Mouse (Mus musculus): ENCODE measurements around the gene Actrt2. TPM values are rescaled to one million over a fixed set of nuclear protein-coding genes. Genes with fewer than 3 reads are reported as not detected.

The Actrt2 gene
- total and polyA plus RNA-seq, 2 experiments from 2014 or later: not detected

GRCm38 (mm10) chr4:154627419-154628142 lies 40.1 kb downstream of the Actrt2 start:
- H3K9me3 ChIP-seq (ENCODE audit: low read length): no peaks in the 10 kb centered on the region
- H3K27me3 ChIP-seq (ENCODE audit: insufficient read depth, low read length): peaks cover 24% of the 10 kb centered on the region
- DNase-seq (ENCODE audit: low spot score) (no peak), ATAC-seq (no peak)
- no peak for TF ChIP-seq CTCF (IDR thresholded peaks at IDR 0.05; ENCODE audit: low read depth)
- no peaks in the 10 kb centered on the region for H3K4me1 ChIP-seq (ENCODE audit: insufficient read depth, low read length)
- no peaks in the 10 kb centered on the region for H3K36me3 ChIP-seq (ENCODE audit: insufficient read depth, low read length)
- H3K4me3 ChIP-seq (ENCODE audit: low read length): no peak overlapping the region
- no peak overlapping the region for H3K27ac ChIP-seq
- 76% methylated on average over 5 of the region's 5 CpGs for WGBS
- no peak overlapping the region for H3K4me2 ChIP-seq (ENCODE audit: low read depth, low read length)
- H3K9ac ChIP-seq (replicated peaks; ENCODE audit: low read length): no peak overlapping the region

- 91% methylated on average over 2 of the region's 2 CpGs for WGBS
- Histone ChIP-seq H3K4me1 (ENCODE audit: insufficient read depth, low read length) (no peaks in the 10 kb centered on the region), H3K9me3 (ENCODE audit: low read length) (no peaks in the 10 kb centered on the region), H3K4me2 (ENCODE audit: low read depth, low read length) (no peak overlapping the region), H3K27me3 (ENCODE audit: insufficient read depth, low read length) (peaks cover 15% of the 10 kb centered on the region; the same call in 1 of the 2 replicates), H3K27ac (no peak overlapping the region), H3K36me3 (ENCODE audit: insufficient read depth, low read length) (no peaks in the 10 kb centered on the region), H3K9ac (replicated peaks; ENCODE audit: low read length) (no peak overlapping the region), H3K4me3 (ENCODE audit: low read length) (no peak overlapping the region)
- ATAC-seq: no peak
- no peak for TF ChIP-seq CTCF (IDR thresholded peaks at IDR 0.05; ENCODE audit: low read depth)
- DNase-seq (ENCODE audit: low spot score): no peak
Observed at GRCm38 (mm10) chr4:154626282-154626681, 41.4 kb downstream of the Actrt2 start.

- Histone ChIP-seq H3K4me2 (ENCODE audit: low read depth, low read length) (no peak overlapping the region), H3K4me3 (ENCODE audit: low read length) (no peak overlapping the region), H3K9me3 (ENCODE audit: low read length) (no peaks in the 10 kb centered on the region), H3K4me1 (ENCODE audit: insufficient read depth, low read length) (no peaks in the 10 kb centered on the region), H3K9ac (replicated peaks; ENCODE audit: low read length) (no peak overlapping the region), H3K36me3 (ENCODE audit: insufficient read depth, low read length) (no peaks in the 10 kb centered on the region), H3K27ac (no peak overlapping the region), H3K27me3 (ENCODE audit: insufficient read depth, low read length) (peaks cover 11% of the 10 kb centered on the region; the same call in 1 of the 2 replicates)
- DNase-seq (ENCODE audit: low spot score) (no peak), ATAC-seq (no peak)
- 47% methylated on average over 14 of the region's 14 CpGs for WGBS
- no peak for TF ChIP-seq CTCF (IDR thresholded peaks at IDR 0.05; ENCODE audit: low read depth)
Observed at GRCm38 (mm10) chr4:154625710-154626109, 42.0 kb downstream of the Actrt2 start.

GRCm38 (mm10) chr4:154623241-154623640 lies 44.4 kb downstream of the Actrt2 start:
- Histone ChIP-seq H3K4me2 (ENCODE audit: low read depth, low read length) (no peak overlapping the region), H3K27me3 (ENCODE audit: insufficient read depth, low read length) (no peaks in the 10 kb centered on the region; the same call in 1 of the 2 replicates), H3K4me1 (ENCODE audit: insufficient read depth, low read length) (no peaks in the 10 kb centered on the region), H3K9ac (replicated peaks; ENCODE audit: low read length) (no peak overlapping the region), H3K27ac (no peak overlapping the region), H3K9me3 (ENCODE audit: low read length) (no peaks in the 10 kb centered on the region), H3K4me3 (ENCODE audit: low read length) (no peak overlapping the region), H3K36me3 (ENCODE audit: insufficient read depth, low read length) (no peaks in the 10 kb centered on the region)
- no peak for DNase-seq (ENCODE audit: low spot score)
- 70% methylated on average over 3 of the region's 3 CpGs for WGBS
- no peak for TF ChIP-seq CTCF (IDR thresholded peaks at IDR 0.05; ENCODE audit: low read depth)
- ATAC-seq: no peak

GRCm38 (mm10) chr4:154622521-154622920 lies 45.1 kb downstream of the Actrt2 start:
- no peaks in the 10 kb centered on the region for H3K4me1 ChIP-seq (ENCODE audit: insufficient read depth, low read length)
- H3K9ac ChIP-seq (replicated peaks; ENCODE audit: low read length): no peak overlapping the region
- H3K9me3 ChIP-seq (ENCODE audit: low read length): no peaks in the 10 kb centered on the region
- no peak overlapping the region for H3K27ac ChIP-seq
- H3K27me3 ChIP-seq (ENCODE audit: insufficient read depth, low read length): no peaks in the 10 kb centered on the region; the same call in 1 of the 2 replicates
- no peak overlapping the region for H3K4me3 ChIP-seq (ENCODE audit: low read length)
- ATAC-seq: no peak
- no peaks in the 10 kb centered on the region for H3K36me3 ChIP-seq (ENCODE audit: insufficient read depth, low read length)
- TF ChIP-seq CTCF (IDR thresholded peaks at IDR 0.05; ENCODE audit: low read depth): no peak
- no peak for DNase-seq (ENCODE audit: low spot score)
- no peak overlapping the region for H3K4me2 ChIP-seq (ENCODE audit: low read depth, low read length)
- WGBS: 83% methylated on average over 4 of the region's 4 CpGs

Other genes with a start within 250 kb of the Actrt2 start
- gene Prdm16, start 31.0 kb downstream of the Actrt2 start, total RNA-seq (2014; rRNA removed): 5.3 and 5.8 TPM in 2 replicates
- gene Prdm16, start 31.0 kb downstream of the Actrt2 start, polyA plus RNA-seq (2015; fragmentation: Nextera tagmentation; extraction: Ambion mirVana): 10.3 and 10.5 TPM in 2 replicates
- 3.0 and 3.3 TPM in 2 replicates for gene Ttc34, start 169.6 kb upstream of the Actrt2 start, total RNA-seq (2014; rRNA removed)
- 2.3 and 2.7 TPM in 2 replicates for gene Ttc34, start 169.6 kb upstream of the Actrt2 start, polyA plus RNA-seq (2015; fragmentation: Nextera tagmentation; extraction: Ambion mirVana)
- gene Mmel1, start 201.7 kb upstream of the Actrt2 start, total RNA-seq (2014; rRNA removed): 1.0 and 1.6 TPM in 2 replicates
- 0.93 TPM in 2 replicates for gene Mmel1, start 201.7 kb upstream of the Actrt2 start, polyA plus RNA-seq (2015; fragmentation: Nextera tagmentation; extraction: Ambion mirVana)
- gene Fam213b, start 231.3 kb upstream of the Actrt2 start, total RNA-seq (2014; rRNA removed): 33.5 and 47.3 TPM in 2 replicates
- 78.2 and 83.8 TPM in 2 replicates for gene Fam213b, start 231.3 kb upstream of the Actrt2 start, polyA plus RNA-seq (2015; fragmentation: Nextera tagmentation; extraction: Ambion mirVana)